Mouse (Mus musculus) kidney, adult 9 months (tissue): Measurements from ENCODE around the gene L3mbtl1.
"Not testable (repeated sequence)": the region's sequence is repeated elsewhere in the genome, so short reads cannot be mapped to it uniquely, and the experiment has no call there.

Experiments used
- DNase-seq: peaks from one replicate; pipeline ENCODE4 v3.0.0; 2022

Gene L3mbtl1

DNA sequence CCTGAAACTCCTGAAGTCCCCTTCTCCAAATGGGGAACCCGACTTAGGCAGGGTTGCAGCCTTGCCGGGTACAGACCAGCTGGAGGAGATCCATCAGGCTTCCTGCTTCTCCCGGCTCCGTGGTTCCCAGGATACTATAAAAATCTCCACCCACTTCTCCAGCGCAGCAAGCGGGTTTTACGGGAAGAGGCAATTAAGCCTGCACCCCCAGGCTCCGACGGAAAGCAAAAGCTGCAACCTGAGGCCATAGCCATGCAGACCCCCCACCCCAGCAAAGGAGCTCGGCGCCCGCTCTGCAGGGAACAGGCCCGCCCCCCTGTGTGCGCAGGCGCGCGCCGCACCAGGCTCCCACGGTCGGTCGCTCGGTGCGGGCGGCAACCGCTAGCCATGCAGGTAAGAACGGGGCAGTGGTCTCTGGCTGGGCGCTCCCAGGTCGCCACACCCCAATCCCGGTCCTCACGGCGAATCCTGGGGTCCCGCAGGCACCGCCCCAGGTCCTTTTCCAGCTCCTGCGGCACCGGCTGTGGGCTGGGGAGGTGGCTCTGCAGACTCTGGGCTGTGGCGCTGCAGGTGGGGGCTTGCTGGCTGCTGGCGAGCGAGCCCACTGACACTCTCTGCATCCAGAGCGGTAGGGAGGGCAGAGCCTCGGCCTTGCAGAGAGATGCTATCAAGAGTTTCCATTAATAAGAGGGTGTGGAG lies at the start of gene L3mbtl1:
Gene L3mbtl1, plus strand, starts transcription at position 325 of the 699 bp plus-strand sequence.
- DNase-seq = no peak

DNA sequence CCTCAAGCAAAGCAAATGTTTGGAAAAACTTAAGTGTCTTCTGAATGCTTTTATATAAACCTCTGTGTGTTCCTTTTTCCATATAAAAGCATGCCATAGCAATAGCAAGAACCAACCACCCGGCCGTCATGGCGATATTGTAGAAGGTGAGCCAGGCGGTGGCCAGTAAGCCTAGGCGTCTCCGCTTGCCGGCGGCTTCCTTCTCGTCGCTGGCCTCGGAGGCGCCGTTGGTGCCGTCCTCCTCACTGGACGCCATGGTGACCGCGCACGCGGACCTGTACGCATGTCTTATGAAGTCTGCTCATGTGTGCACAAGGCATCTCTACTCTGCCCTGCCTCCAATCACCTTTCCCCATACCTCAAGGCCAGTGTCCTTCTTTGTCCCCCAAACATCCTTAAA lies 44.0 kb upstream of the L3mbtl1 start:
- DNase-seq = not testable (repeated sequence)

DNA sequence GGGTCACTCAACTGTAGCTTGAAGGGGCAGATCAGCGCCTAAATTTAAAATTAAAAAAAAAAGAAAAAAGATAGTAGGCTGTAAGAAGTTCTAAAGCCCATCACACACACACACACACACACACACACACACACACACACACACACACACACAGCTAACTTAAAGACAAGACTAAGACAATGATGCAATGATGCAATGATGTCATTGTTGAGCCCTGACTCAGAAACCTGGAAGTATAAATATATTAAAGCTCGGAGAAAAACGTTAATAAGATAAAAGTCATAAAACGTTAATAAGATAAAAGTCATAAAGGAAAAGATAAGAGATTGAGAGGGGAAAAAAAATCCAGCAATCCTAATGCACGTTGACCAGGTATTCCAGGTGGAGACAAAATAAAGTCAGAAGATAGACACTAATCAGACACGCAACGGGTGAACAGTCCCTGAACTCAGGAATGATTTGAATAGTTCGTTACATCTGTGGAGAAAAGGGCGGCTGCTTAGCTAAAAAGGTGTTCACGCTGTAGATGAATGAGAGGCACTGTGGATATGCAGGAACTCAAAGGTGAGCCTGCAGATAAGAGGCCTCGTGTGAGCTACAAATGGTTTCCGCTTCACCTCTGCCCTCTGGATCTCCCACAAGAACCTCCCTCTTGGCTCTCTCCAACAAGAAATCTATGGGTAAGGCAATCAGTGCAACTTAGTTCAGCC lies 43.2 kb upstream of the L3mbtl1 start:
- DNase-seq = no peak

GRCm38 (mm10) chr2:162900590-162900916 lies 42.7 kb upstream of the L3mbtl1 start:
- no peak for DNase-seq

GRCm38 (mm10) chr2:162905902-162906301 lies 37.4 kb upstream of the L3mbtl1 start:
- peak; percentile 90 for DNase-seq

GRCm38 (mm10) chr2:162908052-162908491 lies 35.2 kb upstream of the L3mbtl1 start:
- peak; percentile 70 for DNase-seq

- DNase-seq = no peak
Measured at GRCm38 (mm10) chr2:162914040-162914439, 29.2 kb upstream of the L3mbtl1 start.

GRCm38 (mm10) chr2:162914519-162914918 lies 28.8 kb upstream of the L3mbtl1 start:
- DNase-seq = peak; percentile 64

- DNase-seq = no peak
Measured at GRCm38 (mm10) chr2:162919926-162920325, 23.3 kb upstream of the L3mbtl1 start.

DNA sequence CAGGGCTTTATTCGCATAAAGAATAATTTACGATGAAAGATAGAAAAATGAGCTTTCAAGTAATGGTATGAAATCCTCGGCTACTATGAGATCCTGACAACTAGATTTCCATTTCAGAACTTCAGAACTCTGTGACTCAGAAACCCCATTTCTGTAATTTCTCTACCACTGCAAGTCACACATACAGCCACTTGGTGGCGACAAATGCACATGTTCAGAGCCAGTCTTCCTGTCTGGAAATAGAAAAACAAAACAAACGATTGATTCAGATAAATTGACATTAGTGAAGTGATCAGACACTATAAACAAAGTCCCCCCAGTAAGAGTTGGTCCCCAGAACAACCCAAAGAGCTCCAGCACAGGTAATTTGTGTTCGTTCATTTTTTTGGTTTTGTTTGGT lies 21.1 kb upstream of the L3mbtl1 start:
- peak; percentile 71 for DNase-seq

GRCm38 (mm10) chr2:162922834-162923233 lies 20.4 kb upstream of the L3mbtl1 start:
- DNase-seq = no peak

GRCm38 (mm10) chr2:162924126-162924525 lies 19.1 kb upstream of the L3mbtl1 start:
- no peak for DNase-seq

- no peak for DNase-seq
Measured at GRCm38 (mm10) chr2:162927918-162928585, 15.2 kb upstream of the L3mbtl1 start.

- no peak for DNase-seq
Measured at GRCm38 (mm10) chr2:162929704-162930103, 13.6 kb upstream of the L3mbtl1 start.

GRCm38 (mm10) chr2:162930516-162931122 lies 12.7 kb upstream of the L3mbtl1 start:
- DNase-seq = no peak

DNA sequence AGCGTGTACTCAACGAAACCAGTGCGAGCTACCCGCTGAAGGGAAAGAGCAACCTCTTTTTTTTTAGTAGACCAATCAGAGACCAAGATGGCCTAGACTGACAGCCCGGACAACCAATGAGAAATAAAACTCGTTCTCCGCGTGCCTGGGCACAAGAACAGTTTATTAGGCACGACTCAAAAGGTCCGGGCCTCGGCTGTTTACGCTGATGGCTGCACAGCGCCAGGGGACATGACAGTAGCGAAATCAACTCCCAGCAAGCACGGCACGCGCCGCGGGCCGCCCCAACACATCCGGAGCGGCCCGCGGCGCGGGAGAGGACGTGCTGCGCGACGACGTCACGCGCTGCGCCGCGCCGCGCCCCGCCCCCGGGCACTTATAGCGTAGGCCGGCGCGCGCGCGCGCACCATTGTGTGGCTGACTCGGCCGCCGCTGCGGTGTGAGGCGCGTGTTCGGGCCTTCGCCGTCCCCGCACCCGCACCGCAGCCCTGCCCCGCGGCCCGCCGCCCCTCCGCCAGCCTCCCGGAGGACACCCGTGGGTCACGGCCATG lies 12.1 kb upstream of the L3mbtl1 start, which contains the start of gene Srsf6:
Gene Srsf6, plus strand, starts transcription at position 406 of the 551 bp plus-strand sequence.
- DNase-seq = peak; percentile 94

DNA sequence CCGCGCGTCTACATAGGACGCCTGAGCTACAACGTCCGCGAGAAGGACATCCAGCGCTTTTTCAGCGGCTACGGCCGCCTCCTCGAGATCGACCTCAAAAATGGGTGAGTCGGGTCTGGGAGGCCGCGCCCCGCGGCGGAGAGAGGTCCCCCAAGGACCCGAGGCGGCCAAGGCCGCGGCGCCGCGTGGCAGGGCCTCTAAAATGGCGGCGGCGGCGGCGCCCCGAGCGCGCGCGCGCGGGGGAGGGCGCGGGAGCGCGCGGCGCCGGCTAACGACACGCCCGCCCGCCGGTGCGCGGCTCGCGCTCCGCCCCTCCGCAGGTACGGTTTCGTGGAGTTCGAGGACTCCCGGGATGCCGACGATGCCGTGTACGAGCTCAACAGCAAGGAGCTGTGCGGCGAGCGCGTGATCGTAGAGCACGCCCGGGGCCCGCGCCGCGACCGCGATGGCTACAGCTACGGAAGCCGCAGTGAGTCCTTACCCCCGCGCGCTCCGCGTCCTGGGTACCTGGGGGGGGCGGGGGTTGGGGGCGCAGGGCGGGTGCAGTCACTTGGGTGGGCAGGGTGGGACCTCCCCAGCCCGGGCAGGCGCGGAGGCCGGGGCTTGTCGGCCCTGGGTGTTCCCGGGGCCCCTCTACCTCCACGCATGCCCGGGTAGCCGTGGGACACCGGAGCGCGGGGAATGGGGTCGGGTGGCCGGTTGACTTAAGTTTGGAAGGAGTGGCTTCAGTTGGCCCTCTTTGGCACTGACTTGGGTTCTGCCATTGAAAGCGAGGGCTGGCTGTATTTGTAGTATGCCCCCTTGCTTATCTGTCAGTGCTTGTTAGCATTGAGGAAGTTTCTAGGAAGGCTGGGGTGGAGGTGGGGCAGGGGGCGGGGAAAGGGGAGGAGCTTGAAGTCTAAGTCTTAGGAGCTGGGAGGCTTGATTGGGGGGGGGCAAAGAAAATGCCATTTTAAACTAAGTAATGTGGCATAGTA lies 11.3 kb upstream of the L3mbtl1 start:
- DNase-seq = peak; percentile 67

DNA sequence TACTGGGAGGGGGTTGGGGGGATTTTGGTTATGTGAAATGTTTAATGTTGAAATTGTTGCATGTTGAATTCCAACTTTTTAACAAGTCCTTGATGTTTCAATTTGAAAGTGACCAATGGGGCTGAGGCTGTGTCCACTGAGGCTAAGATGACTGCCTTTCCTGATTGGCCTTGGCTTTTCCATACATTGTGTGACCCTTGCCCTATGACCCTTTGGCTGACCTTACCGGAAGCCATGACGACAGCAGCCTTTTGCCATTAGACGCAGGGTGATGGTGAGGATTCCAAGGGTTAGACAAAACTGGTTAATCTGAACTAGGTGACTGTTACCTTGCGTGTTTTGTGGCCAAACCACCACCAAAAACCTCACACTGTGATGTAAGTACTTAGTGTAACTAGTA lies 10.6 kb upstream of the L3mbtl1 start:
- DNase-seq = peak; percentile 36

DNA sequence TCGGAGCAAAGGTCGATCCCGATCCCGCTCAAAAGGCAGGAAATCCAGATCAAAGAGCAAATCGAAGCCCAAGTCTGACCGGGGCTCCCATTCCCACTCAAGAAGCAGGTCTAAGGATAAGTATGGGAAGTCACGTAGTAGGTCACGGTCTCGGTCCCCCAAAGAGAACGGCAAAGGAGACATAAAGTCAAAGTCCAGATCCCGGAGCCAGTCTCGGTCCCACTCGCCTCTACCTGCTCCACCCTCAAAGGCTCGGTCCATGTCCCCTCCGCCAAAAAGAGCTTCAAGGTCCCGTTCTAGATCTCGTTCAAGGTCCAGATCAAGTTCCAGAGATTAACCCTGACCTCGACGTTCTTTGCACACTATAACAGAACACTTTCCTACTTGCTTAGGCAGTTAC lies 8.9 kb upstream of the L3mbtl1 start:
- peak; percentile 52 for DNase-seq

DNA sequence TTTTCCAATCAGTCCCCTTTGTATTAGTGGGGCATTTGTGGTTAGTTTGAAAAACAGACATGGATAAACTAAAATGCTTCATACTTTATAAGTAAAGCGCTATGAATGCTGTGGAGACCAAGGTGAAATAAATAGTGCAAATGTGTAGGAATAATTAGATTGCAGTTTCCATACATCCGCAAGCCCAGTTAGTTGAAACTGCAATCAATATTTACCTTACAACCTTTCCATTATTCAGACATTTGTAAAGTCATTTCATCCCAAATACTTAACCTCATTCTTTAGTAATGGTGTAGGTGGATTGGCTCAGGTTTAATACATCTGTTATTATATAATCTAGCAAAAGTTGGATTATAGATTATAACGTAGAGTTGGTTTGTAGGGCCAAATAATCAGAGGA lies 7.6 kb upstream of the L3mbtl1 start:
- DNase-seq = no peak

DNA sequence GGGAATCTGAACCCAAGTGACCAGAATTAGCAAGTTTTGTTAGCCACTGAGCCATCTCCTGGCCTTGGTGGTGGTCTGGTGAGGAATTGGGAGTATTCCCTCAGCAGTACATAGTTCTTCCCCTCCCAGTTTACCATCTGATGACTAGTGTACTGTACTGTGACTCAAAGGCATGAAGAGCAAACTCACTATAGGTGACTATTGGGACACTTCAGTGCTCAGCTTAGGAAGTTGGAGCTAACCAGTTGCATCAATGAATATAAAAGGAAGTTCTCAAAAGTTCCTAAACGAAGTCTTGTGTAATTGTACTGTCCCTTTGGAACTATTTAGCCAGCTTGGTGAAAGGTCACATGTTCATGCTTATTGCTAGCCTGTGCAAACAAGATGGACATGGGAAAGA lies 3.7 kb upstream of the L3mbtl1 start:
- DNase-seq = no peak

- no peak for DNase-seq
Measured at GRCm38 (mm10) chr2:162943931-162944330, 659 bp downstream of the L3mbtl1 start.
